Mouse (Mus musculus) cerebellum, adult 8-10 months (tissue): ENCODE measurements around the gene Nav1.
A peak's percentile ranks its signal among the peaks of the same experiment; 100 is the strongest.

Experiments
- DNase-seq: peaks from one replicate; pipeline ENCODE4 v3.0.0; 2022

Gene Nav1

GRCm38 (mm10) chr1:135615715-135616641, 8.9 kb upstream of the Nav1 start:
- DNase-seq = peak; percentile 35

GRCm38 (mm10) chr1:135609621-135610020, 2.5 kb upstream of the Nav1 start:
- DNase-seq = no peak

- peak; percentile 53 for DNase-seq
Measured at GRCm38 (mm10) chr1:135606355-135607015, 610 bp downstream of the Nav1 start.

- DNase-seq = no peak
Measured at GRCm38 (mm10) chr1:135605530-135605929, 1.6 kb downstream of the Nav1 start.

- DNase-seq = peak; percentile 81
Measured at GRCm38 (mm10) chr1:135604361-135605052, 2.6 kb downstream of the Nav1 start.

- no peak for DNase-seq
Measured at GRCm38 (mm10) chr1:135603121-135603870, 3.8 kb downstream of the Nav1 start.

GRCm38 (mm10) chr1:135600023-135601005, 6.8 kb downstream of the Nav1 start:
- no peak for DNase-seq

- DNase-seq = no peak
Measured at GRCm38 (mm10) chr1:135598251-135598879, 8.7 kb downstream of the Nav1 start.

GRCm38 (mm10) chr1:135594279-135594903, 12.7 kb downstream of the Nav1 start:
- no peak for DNase-seq

- no peak for DNase-seq
Measured at GRCm38 (mm10) chr1:135593560-135594278, 13.4 kb downstream of the Nav1 start.

GRCm38 (mm10) chr1:135590776-135591175, 16.3 kb downstream of the Nav1 start:
- no peak for DNase-seq

- DNase-seq = no peak
Measured at GRCm38 (mm10) chr1:135588973-135589372, 18.1 kb downstream of the Nav1 start.

GRCm38 (mm10) chr1:135586903-135587302, 20.2 kb downstream of the Nav1 start:
- no peak for DNase-seq

- no peak for DNase-seq
Measured at GRCm38 (mm10) chr1:135585573-135585972, 21.5 kb downstream of the Nav1 start.

GRCm38 (mm10) chr1:135584587-135585541, 22.2 kb downstream of the Nav1 start:
- no peak for DNase-seq

GRCm38 (mm10) chr1:135583678-135584515, 23.2 kb downstream of the Nav1 start:
- no peak for DNase-seq

- peak; percentile 24 for DNase-seq
Measured at GRCm38 (mm10) chr1:135583081-135583677, 23.9 kb downstream of the Nav1 start.
